Mouse (Mus musculus): ENCODE results near the gene Gen1.

GRCm38 (mm10) chr12:11195031-11195430, 70.6 kb downstream of the Gen1 start:
- no peak for TF ChIP-seq CTCF (conservative IDR thresholded peaks at IDR 0.05; ENCODE audit: insufficient read depth, insufficient read length, low read depth, low read length)
- TF ChIP-seq POLR2A (IDR thresholded peaks at IDR 0.05; ENCODE audit: low read depth, low read length) = no peak

All from kidney, adult 2 months (tissue).